Mouse (Mus musculus) thymus, postnatal 25 days (tissue): ENCODE measurements around the gene Ank3.

Experiments
- DNase-seq: peaks from one replicate; pipeline ENCODE4 v3.0.0; 2022

The Ank3 gene

GRCm38 (mm10) chr10:69791951-69792350 is 393.4 kb downstream of the Ank3 start:
- no peak for DNase-seq

GRCm38 (mm10) chr10:69792400-69792799 is 393.8 kb downstream of the Ank3 start:
- no peak for DNase-seq

DNA sequence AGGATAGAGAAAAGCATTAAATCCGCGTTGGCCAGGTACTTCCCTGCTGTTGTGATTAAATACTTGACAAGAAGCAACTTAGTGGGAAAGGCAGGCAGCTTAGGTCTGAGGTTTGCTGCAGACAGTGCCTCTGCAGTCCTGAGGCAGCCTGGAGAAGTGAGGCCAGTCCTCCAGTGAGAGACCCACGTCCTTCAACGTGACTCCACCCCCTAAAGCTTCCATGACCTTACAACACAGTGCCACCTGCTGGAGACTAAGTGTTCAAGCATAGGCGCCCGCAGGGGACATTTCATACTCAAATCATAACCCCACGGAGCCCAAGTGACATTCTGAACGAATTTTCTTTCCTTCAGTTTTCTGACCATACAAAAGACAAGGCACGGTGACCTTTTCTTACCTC is 394.5 kb downstream of the Ank3 start:
- peak; percentile 30 for DNase-seq

DNA sequence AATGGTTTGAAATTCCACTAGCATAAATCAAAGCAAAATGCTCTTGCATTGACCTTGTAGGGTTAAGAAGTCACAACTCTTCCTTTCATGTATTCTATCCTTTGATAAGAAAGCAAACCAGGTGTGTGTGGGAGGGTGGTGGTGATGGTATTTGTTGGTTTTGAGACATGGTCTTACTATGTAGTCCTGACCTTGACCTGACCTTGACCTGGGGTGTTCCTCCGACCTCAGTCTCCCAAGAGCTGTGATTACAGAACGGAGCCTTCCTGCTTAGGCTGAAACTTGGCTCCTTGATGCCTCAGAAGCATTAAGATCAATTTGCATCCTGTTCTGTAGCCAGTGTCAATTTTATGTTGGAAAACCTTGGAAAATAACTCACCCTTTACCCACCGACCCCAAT is 397.1 kb downstream of the Ank3 start:
- DNase-seq = no peak

GRCm38 (mm10) chr10:69796421-69796886 is 397.9 kb downstream of the Ank3 start:
- no peak for DNase-seq

- no peak for DNase-seq
These were observed 404.7 kb downstream of the Ank3 start for GRCm38 (mm10) chr10:69803135-69803756.

GRCm38 (mm10) chr10:69804613-69805012 is 406.0 kb downstream of the Ank3 start:
- no peak for DNase-seq

DNA sequence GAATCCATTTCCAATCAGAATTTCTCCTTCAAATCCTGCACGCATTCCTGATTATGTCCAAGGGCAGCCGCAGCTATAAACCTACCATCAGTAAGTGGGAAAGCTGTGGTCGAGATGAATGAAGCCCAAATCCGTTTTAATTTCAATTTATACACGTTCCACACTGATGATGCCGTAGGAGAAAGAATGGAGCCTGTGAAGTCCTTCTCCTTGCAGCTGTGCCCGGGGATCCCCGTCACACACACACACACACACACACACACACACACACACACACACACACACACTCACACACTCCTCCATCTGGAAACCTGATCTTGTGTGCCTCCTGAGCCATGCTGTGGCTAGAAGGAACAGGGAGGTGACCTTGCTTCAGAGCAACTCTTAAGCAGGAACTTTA is 412.2 kb downstream of the Ank3 start:
- no peak for DNase-seq

- no peak for DNase-seq
These were observed 415.4 kb downstream of the Ank3 start for GRCm38 (mm10) chr10:69813823-69814522.

GRCm38 (mm10) chr10:69821245-69821644 is 422.7 kb downstream of the Ank3 start:
- DNase-seq = no peak

DNA sequence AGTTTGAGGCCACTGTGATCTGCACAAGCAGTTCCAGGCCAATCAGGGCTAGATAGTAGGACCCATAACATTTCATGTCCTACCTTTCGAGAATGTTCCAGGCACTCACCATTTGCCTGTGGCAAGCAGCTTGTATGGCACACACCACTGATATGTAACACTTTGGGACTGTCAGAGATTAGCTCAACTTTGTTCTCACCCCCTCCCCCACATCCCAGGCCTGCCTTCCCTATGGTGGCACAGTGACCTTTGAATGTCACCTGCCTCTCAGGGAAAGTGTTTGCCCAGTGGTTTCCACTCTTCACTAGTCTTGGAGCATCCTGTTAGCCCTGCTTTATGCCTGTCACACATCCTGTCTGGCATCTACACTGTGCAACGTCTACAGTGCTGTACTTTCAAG is 430.2 kb downstream of the Ank3 start:
- DNase-seq = no peak

GRCm38 (mm10) chr10:69829236-69829635 is 430.7 kb downstream of the Ank3 start:
- DNase-seq = no peak

DNA sequence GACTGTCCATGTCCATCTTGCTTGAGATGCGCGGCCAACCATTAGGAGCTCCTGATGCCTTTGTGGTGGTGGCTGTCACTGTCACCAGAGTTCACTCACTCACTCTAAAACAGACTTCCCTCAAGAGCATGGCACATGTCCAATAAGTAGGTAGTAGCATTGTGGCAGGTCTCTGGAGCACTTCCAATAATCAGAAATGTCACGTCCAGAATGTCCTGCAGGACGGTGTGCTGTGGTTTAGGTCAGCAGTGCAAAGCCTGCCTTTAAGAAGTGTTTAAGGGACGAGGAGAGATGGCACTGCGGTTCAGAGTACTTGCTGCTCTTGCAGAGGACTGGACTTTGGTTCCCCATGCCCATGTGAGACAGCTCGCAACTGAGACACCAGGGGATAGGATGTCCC is 433.0 kb downstream of the Ank3 start:
- no peak for DNase-seq

DNA sequence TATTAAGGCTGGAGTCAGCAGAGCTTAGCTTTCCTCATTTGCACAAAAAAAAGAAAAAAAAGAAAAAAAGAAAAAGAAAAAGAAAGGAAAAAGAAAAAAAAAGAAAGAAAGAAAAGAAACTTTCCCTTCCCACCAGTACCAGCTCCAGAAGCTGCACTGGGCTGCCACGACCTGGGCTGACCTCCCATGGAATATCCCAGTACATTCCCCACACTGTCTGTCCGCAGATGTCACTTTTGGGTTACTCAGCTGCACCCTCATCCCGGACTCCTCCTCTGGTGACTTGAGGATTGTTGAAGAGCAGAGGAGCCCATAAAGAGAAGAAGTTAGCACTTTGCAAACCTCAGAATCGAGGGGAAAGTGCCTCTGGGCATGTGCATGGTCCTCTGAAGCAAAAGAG is 433.7 kb downstream of the Ank3 start:
- DNase-seq = no peak

DNA sequence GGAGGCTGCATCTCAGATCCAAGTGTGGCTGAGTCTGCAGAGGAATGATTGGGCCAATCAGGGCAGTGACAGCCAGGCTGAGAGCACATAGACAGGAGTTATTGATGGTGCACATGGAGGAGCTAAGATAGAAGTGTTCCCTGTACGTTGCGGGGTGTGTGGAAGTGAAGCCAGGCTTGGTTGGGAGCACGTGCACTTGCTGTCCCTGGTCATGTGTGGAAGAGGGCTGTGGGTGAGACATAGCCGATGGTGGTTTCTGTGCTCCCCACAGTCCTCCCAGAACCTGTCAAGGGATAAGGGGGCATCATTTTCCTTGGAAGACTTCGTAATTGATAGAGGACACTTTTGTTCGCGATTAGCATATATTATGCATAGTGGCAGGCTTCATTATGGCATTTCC is 434.2 kb downstream of the Ank3 start:
- DNase-seq = no peak

GRCm38 (mm10) chr10:69834700-69835099 is 436.1 kb downstream of the Ank3 start:
- DNase-seq = no peak

DNA sequence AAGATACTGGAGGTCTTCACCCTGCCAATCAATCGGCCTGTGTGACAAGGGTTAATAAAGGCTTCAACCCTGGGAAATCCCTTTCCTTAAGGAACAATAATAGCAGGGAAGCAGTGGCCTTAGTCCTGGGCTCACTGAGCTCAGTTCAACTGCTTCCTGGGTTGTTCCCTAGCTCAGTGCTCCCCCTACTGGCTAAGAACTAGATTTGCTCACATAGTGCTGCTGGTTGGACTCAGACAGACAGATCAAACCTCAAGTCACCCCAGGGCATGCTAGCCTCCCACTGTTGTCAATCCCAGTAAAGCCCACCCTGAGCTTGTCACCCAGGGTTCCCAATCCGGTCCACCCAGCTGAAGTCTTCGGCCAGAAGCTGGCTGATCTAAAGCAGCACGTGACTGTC is 447.2 kb downstream of the Ank3 start:
- DNase-seq = peak; percentile 7

- DNase-seq = no peak
These were observed 454.0 kb downstream of the Ank3 start for GRCm38 (mm10) chr10:69852366-69853091.

DNA sequence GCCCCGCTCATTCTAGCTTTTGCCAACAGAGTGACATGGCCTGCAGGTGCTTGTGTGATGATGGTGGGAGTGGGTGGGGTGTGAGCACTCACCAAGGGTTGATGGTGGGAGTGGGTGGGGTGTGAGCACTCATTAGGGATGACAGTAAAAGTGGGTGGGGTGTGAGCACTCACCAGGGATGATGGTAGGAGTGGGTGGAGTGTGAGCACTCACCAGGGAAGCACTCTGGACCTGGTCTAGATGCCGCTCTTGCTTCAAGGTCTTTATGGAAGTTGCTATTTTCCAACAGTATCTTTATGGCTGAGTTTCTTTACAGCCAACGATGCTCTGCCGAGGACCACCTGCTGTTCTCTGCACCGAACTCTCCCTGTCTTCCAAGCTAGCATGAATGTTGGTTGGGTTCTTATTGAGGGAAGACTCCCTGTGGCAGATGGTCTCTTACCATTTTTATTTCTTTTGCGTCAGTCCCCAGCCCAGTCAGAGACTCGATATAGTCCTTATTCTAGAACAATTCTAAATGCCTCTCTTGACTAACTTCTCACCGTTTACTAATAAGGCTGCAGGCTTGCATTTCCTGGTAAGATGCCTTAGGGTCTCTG is 456.1 kb downstream of the Ank3 start:
- DNase-seq = no peak

GRCm38 (mm10) chr10:69858011-69858410 is 459.4 kb downstream of the Ank3 start:
- DNase-seq = no peak

- no peak for DNase-seq
These were observed 460.5 kb downstream of the Ank3 start for GRCm38 (mm10) chr10:69858897-69859605.

DNA sequence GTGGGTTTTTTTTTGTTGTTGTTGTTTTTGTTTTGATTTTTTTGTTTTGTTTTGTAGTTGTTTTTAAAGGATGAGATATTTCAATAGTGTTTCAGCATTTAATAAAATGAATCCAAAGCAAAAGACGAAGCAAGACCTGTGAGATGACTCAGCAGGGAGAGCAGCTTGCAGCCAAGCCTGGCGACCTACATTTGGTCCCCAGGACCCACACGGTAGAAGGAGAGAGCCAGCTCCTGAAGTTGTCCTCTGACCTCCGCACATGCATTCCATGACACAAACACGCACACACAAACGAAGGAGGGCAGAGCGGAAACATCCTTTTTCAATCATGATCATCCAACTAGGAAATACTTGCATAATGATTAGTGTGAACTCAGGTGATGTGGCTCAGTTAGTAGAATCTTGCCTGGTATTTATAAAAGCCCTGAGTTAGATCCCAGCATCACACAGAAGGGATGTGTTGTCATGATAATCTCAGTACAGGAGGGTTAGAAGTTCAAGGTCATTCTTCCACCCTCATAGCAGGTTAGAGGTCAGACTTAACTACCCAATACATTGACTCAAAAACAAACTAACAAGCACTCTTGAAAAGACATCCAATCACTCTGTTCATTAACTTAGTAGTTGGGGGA is 461.4 kb downstream of the Ank3 start:
- no peak for DNase-seq

GRCm38 (mm10) chr10:69862829-69863228 is 464.3 kb downstream of the Ank3 start:
- no peak for DNase-seq
